Mouse (Mus musculus) bone marrow macrophage, adult 2 months (primary cell): ENCODE measurements at regions not wholly inside any gene's neighbourhood (a gene's known extent, or its start where the extent isn't known, plus 50 kb on each side); places are given as distances from the start of the nearest gene placed in this dataset.

ENCODE experiments used
- CTCF ChIP-seq: IDR thresholded peaks from 2 replicates; pipeline ENCODE4 v1.5.1; 2012; ENCODE audit warnings: low read depth, mild to moderate bottlenecking, low read length, moderate library complexity
- POLR2A ChIP-seq: IDR thresholded peaks from 2 replicates; pipeline ENCODE4 v1.6.1; 2012; ENCODE audit warnings: mild to moderate bottlenecking, low read depth, low read length, borderline replicate concordance

GRCm38 (mm10) chr16:50833357-50833756 lies 242.4 kb upstream of the Ccdc54 start:
- TF ChIP-seq POLR2A = no peak
- TF ChIP-seq CTCF = no peak
